Mouse (Mus musculus) cerebellum, postnatal 36 days (tissue): ENCODE results near the gene Gm20388.

Experiments
- DNase-seq, 2 experiments: peaks; one replicate each; pipeline ENCODE4 v3.0.0; 2021 to 2022; ENCODE audit warnings: mixed read lengths in 2 of 2

Gene Gm20388

GRCm38 (mm10) chr8:119967435-119967834 lies 56.8 kb downstream of the Gm20388 start:
- no peak for DNase-seq

GRCm38 (mm10) chr8:119970169-119970568 lies 59.5 kb downstream of the Gm20388 start:
- no peak for DNase-seq

GRCm38 (mm10) chr8:119972558-119972957 lies 61.9 kb downstream of the Gm20388 start:
- no peak for DNase-seq

- peak in 1 of 2 experiments; percentile 29 for DNase-seq
Measured at GRCm38 (mm10) chr8:119978770-119979381, 68.2 kb downstream of the Gm20388 start.

GRCm38 (mm10) chr8:119981253-119981652 lies 70.6 kb downstream of the Gm20388 start:
- DNase-seq: no peak

GRCm38 (mm10) chr8:119984085-119984484 lies 73.4 kb downstream of the Gm20388 start:
- DNase-seq: no peak

- DNase-seq: no peak
Measured at GRCm38 (mm10) chr8:119986174-119986573, 75.5 kb downstream of the Gm20388 start.

GRCm38 (mm10) chr8:119988087-119988486 lies 77.4 kb downstream of the Gm20388 start:
- DNase-seq: peak; percentile 50 to 52

- peak; percentile 32 to 37 for DNase-seq
Measured at GRCm38 (mm10) chr8:119992249-119992648, 81.6 kb downstream of the Gm20388 start, which contains the start of gene Crispld2. Gene Crispld2 (plus strand): TSS chr8:119992438.

GRCm38 (mm10) chr8:119994114-119994513 lies 83.5 kb downstream of the Gm20388 start:
- DNase-seq: no peak

GRCm38 (mm10) chr8:119994556-119994955 lies 83.9 kb downstream of the Gm20388 start:
- no peak for DNase-seq

GRCm38 (mm10) chr8:119997266-119997665 lies 86.6 kb downstream of the Gm20388 start:
- DNase-seq: no peak

- no peak for DNase-seq
Measured at GRCm38 (mm10) chr8:120000461-120000860, 89.8 kb downstream of the Gm20388 start.

GRCm38 (mm10) chr8:120001712-120002111 lies 91.1 kb downstream of the Gm20388 start:
- DNase-seq: no peak

GRCm38 (mm10) chr8:120002348-120002747 lies 91.7 kb downstream of the Gm20388 start:
- DNase-seq: no peak

GRCm38 (mm10) chr8:120004154-120004702 lies 93.6 kb downstream of the Gm20388 start:
- DNase-seq: no peak

GRCm38 (mm10) chr8:120004705-120005381 lies 94.2 kb downstream of the Gm20388 start:
- DNase-seq: no peak

- no peak for DNase-seq
Measured at GRCm38 (mm10) chr8:120006645-120007160, 96.1 kb downstream of the Gm20388 start.

- DNase-seq: no peak
Measured at GRCm38 (mm10) chr8:120007178-120007577, 96.5 kb downstream of the Gm20388 start.

GRCm38 (mm10) chr8:120009284-120009683 lies 98.6 kb downstream of the Gm20388 start:
- DNase-seq: no peak

GRCm38 (mm10) chr8:120012491-120012890 lies 101.8 kb downstream of the Gm20388 start:
- DNase-seq: no peak

GRCm38 (mm10) chr8:120012927-120013326 lies 102.3 kb downstream of the Gm20388 start:
- no peak for DNase-seq

GRCm38 (mm10) chr8:120014267-120015023 lies 103.8 kb downstream of the Gm20388 start:
- DNase-seq: no peak
